8 mouse cellular contexts compared by ENCODE assay signal in genomic region chr10:59957171-59958149, GRCm38 (mm10). TPM values are rescaled to one million over a fixed set of nuclear protein-coding genes. Genes with fewer than 3 reads are reported as not detected.
A peak's percentile ranks its signal among the peaks of the same experiment; 100 is the strongest.
DNase-seq lines count a peak whose midpoint lies in the region; ATAC-seq and TF ChIP-seq lines count a peak whose summit lies in the region.

No protein-coding gene starts in this region.

- H3K4me2 ChIP-seq in intestine, postnatal 0 days (replicated peaks; ENCODE audit: low read depth) = peak overlapping the region; percentile 27; the same call in 1 of the 2 replicates
- H3K4me2 ChIP-seq in myocyte (ENCODE audit: low read depth) = peak overlapping the region; percentile 57

- peaks cover 2% of the 10 kb centered on the region; the same call in 1 of the 2 replicates for H3K36me3 ChIP-seq in heart, adult 2 months (ENCODE audit: control insufficient read depth, insufficient read depth, low read length)
- no peaks in the 10 kb centered on the region; the same call in 1 of the 2 replicates for H3K36me3 ChIP-seq in intestine, postnatal 0 days (ENCODE audit: control insufficient read depth, insufficient read depth)
- H3K36me3 ChIP-seq in myocyte (ENCODE audit: control insufficient read depth, insufficient read depth) = no peaks in the 10 kb centered on the region

- peak overlapping the region; percentile 84 for H3K27ac ChIP-seq in gastrocnemius, adult 2 months
- H3K27ac ChIP-seq in heart, adult 2 months = peak overlapping the region; percentile 83
- no peak overlapping the region for H3K27ac ChIP-seq in intestine, postnatal 0 days (ENCODE audit: low read depth, low read length)

- TF ChIP-seq EP300 in heart, adult 2 months (IDR thresholded peaks at IDR 0.05; ENCODE audit: insufficient read depth, low read depth, low read length) = 0 out of 2 replicates have a peak, but pooled peaks have one; percentile 70

- H3ac ChIP-seq in myocyte (ENCODE audit: control insufficient read depth, insufficient read length) = no peak overlapping the region

- no peak for TF ChIP-seq CTCF in gastrocnemius, adult 2 months (IDR thresholded peaks at IDR 0.05)
- no peak for TF ChIP-seq CTCF in heart, adult 2 months (IDR thresholded peaks at IDR 0.05)
- TF ChIP-seq CTCF in intestine, postnatal 0 days (IDR thresholded peaks at IDR 0.05; ENCODE audit: low read depth) = no peak

- H3K4me1 ChIP-seq in heart, adult 2 months (ENCODE audit: control insufficient read depth, insufficient read depth, low read length) = peaks cover 13% of the 10 kb centered on the region
- no peaks in the 10 kb centered on the region for H3K4me1 ChIP-seq in intestine, postnatal 0 days (replicated peaks; ENCODE audit: control insufficient read depth, insufficient read depth, low read length)

- H3K4me3 ChIP-seq in gastrocnemius, adult 2 months = peak overlapping the region; percentile 34
- no peak overlapping the region for H3K4me3 ChIP-seq in heart, adult 2 months
- no peak overlapping the region for H3K4me3 ChIP-seq in intestine, postnatal 0 days (ENCODE audit: low read depth, low read length)
- no peak overlapping the region for H3K4me3 ChIP-seq in myocyte

- H3K9me3 ChIP-seq in intestine, postnatal 0 days (ENCODE audit: control insufficient read depth) = no peaks in the 10 kb centered on the region

- no peaks in the 10 kb centered on the region for H3K27me3 ChIP-seq in heart, adult 2 months (ENCODE audit: control insufficient read depth, insufficient read depth, low read length)
- no peaks in the 10 kb centered on the region for H3K27me3 ChIP-seq in intestine, postnatal 0 days (replicated peaks; ENCODE audit: control insufficient read depth, insufficient read depth, low read length)
- no peaks in the 10 kb centered on the region for H3K27me3 ChIP-seq in myocyte (ENCODE audit: control insufficient read depth, insufficient read depth, insufficient read length)

- TF ChIP-seq POLR2A in heart, adult 2 months (IDR thresholded peaks at IDR 0.05; ENCODE audit: insufficient read depth, low read depth, low read length) = peak; percentile 66
- no peak for TF ChIP-seq POLR2A in myocyte (IDR thresholded peaks at IDR 0.05; ENCODE audit: insufficient read length, low read depth)

- no peak for ATAC-seq in intestine, postnatal 0 days

- peak; percentile 78 for DNase-seq in gastrocnemius, adult 2 months
- DNase-seq in gastrocnemius, adult 18-20 months (ENCODE audit: low spot score) = no peak
- peak; percentile 59 for DNase-seq in ZHBTc4 (ENCODE audit: low read depth, low spot score)
- DNase-seq in heart, adult 2 months = peak; percentile 80 to 83
- no peak for DNase-seq in spleen, postnatal 36 days (ENCODE audit: low spot score in 2 of 2)
- no peak for DNase-seq in frontal cortex, postnatal 10 days (ENCODE audit: low spot score in 2 of 2)

- WGBS in heart, adult 2 months = 43% methylated on average over 25 of the region's 25 CpGs
- WGBS in intestine, postnatal 0 days = 33% methylated on average over 25 of the region's 25 CpGs

- intact Hi-C loops in gastrocnemius, adult 2 months (cut with DNase I) = no loop called here
- intact Hi-C loops in heart, adult 2 months (cut with DNase I) = loop anchor here (1.0 kb wide), 1 partner anchor 17 kb away; no protein-coding TSS in a partner anchor

- no peaks in the 10 kb centered on the region for H3K79me2 ChIP-seq in heart, adult 2 months (replicated peaks; ENCODE audit: control insufficient read depth, insufficient read depth, low read length)
- no peaks in the 10 kb centered on the region for H3K79me2 ChIP-seq in myocyte (ENCODE audit: control insufficient read depth, insufficient read depth)

- no peak overlapping the region for H3K9ac ChIP-seq in heart, adult 2 months (ENCODE audit: low read depth, low read length)
- H3K9ac ChIP-seq in intestine, postnatal 0 days (ENCODE audit: low read depth, low read length) = no peak overlapping the region

TF ChIP-seq in myocyte, 11 proteins besides CTCF, POLR2A, EP300 and RAD21:
- TF ChIP-seq USF1 (IDR thresholded peaks at IDR 0.05; ENCODE audit: low read depth) (no peak), MAX (IDR thresholded peaks at IDR 0.05; ENCODE audit: low read depth) (no peak), CEBPB (IDR thresholded peaks at IDR 0.05; ENCODE audit: insufficient read depth, poor library complexity, severe bottlenecking) (0 out of 2 replicates have a peak, but pooled peaks have one; percentile 24), MYOG (IDR thresholded peaks at IDR 0.05; ENCODE audit: control insufficient read depth in 1 of 3, insufficient read depth in 1 of 3, insufficient read length in 2 of 3, low read depth in 2 of 3) (no peak), MYOD1 (IDR thresholded peaks at IDR 0.05; ENCODE audit: control insufficient read depth in 1 of 3, insufficient read length in 2 of 3, low read depth in 2 of 3) (peak in 1 of 3 experiments; percentile 20)

RNA-seq across cellular contexts. Expression of gene Ddit4, which starts 5.8 kb away (rescaled TPM):
- 100 to 1,000 TPM in 1 of 2 experiments, 10 to 100 TPM in 1; 15.4 to 183 TPM for total RNA-seq in gastrocnemius, adult 2 months (2021)
- 100 to 1,000 TPM in 1 of 2 experiments, 1 to 10 TPM in 1; 8.1 to 202 TPM for total RNA-seq in gastrocnemius, adult 18-20 months (2021)
- 100 to 1,000 TPM in 1 of 2 experiments, 10 to 100 TPM in 1; 70.7 to 219 TPM for total RNA-seq in heart, adult 2 months (2021)
- polyA plus RNA-seq in heart, adult 2 months (2012; rRNA removed) = 48.0 and 55.5 TPM in 2 replicates
- polyA plus RNA-seq in intestine, postnatal 0 days (2015; fragmentation: Nextera tagmentation; extraction: Ambion mirVana) = 11.5 and 17.8 TPM in 2 replicates
- polyA plus RNA-seq in myocyte (2012; fragmentation: generic; extraction: Trizol) = 266 TPM

RNA-seq across cellular contexts. Expression of gene Ascc1, which starts 45.1 kb away (rescaled TPM):
- 10 to 100 TPM; 13.6 to 14.6 TPM for total RNA-seq in gastrocnemius, adult 2 months (2021)
- total RNA-seq in gastrocnemius, adult 18-20 months (2021) = 10 to 100 TPM; 14.2 to 15.3 TPM
- total RNA-seq in heart, adult 2 months (2021) = 10 to 100 TPM; 20.5 to 24.1 TPM
- 22.5 and 36.6 TPM in 2 replicates for polyA plus RNA-seq in heart, adult 2 months (2012; rRNA removed)
- 28.7 TPM in 2 replicates for polyA plus RNA-seq in intestine, postnatal 0 days (2015; fragmentation: Nextera tagmentation; extraction: Ambion mirVana)
- polyA plus RNA-seq in myocyte (2012; fragmentation: generic; extraction: Trizol) = 36.7 TPM

RNA-seq across cellular contexts. Expression of gene Anapc16, which starts 45.5 kb away (rescaled TPM):
- total RNA-seq in gastrocnemius, adult 2 months (2021) = 10 to 100 TPM; 49.5 to 50.7 TPM
- 10 to 100 TPM; 43.7 to 43.9 TPM for total RNA-seq in gastrocnemius, adult 18-20 months (2021)
- total RNA-seq in heart, adult 2 months (2021) = 10 to 100 TPM; 58.6 to 70.1 TPM
- 90.3 and 103 TPM in 2 replicates for polyA plus RNA-seq in heart, adult 2 months (2012; rRNA removed)
- 98.4 and 100 TPM in 2 replicates for polyA plus RNA-seq in intestine, postnatal 0 days (2015; fragmentation: Nextera tagmentation; extraction: Ambion mirVana)
- 127 TPM for polyA plus RNA-seq in myocyte (2012; fragmentation: generic; extraction: Trizol)

Comparison
In these comparisons a context has a peak if more than half of its experiments do, and no peak if none do; other contexts are left out.
1. DNase-seq: peak in gastrocnemius, adult 2 months (single experiment), ZHBTc4 (single experiment) and heart, adult 2 months (2 of 2); none in gastrocnemius, adult 18-20 months (single experiment), spleen, postnatal 36 days (0 of 2) and frontal cortex, postnatal 10 days (0 of 2).